Mouse (Mus musculus) T-helper 1 cell (primary cell): Measurements from ENCODE around the gene Olfr1051.
"Not testable (repeated sequence)": the region's sequence is repeated elsewhere in the genome, so short reads cannot be mapped to it uniquely, and the experiment has no call there.

Experiments used
- in situ Hi-C: fragments of 300-600 bp; cut with MboI, MseI; formaldehyde crosslinking; loops from one replicate; pipeline ENCODE4 v1.15.1; 2025; ENCODE audit warnings: high pct_unique_total_duplicates

The Olfr1051 gene

GRCm38 (mm10) chr2:86278988-86279387 is at the start of gene Olfr1051:
TSS of gene Olfr1051 (minus strand) at chr2:86279088.
- in situ Hi-C loops: not testable (repeated sequence)

GRCm38 (mm10) chr2:86315184-86315583 is 36.3 kb upstream of the Olfr1051 start, which contains the start of gene Olfr1053:
TSS of gene Olfr1053 (minus strand) at chr2:86315284.
- in situ Hi-C loops: no loop called here

GRCm38 (mm10) chr2:86292155-86292554 is 13.3 kb upstream of the Olfr1051 start, which contains the start of gene Olfr1052:
TSS of gene Olfr1052 (plus strand) at chr2:86292455.
- in situ Hi-C loops: no loop called here

- in situ Hi-C loops: not testable (repeated sequence)
Observed at GRCm38 (mm10) chr2:86258228-86258627, 20.7 kb downstream of the Olfr1051 start, which contains the start of gene Olfr1049. TSS of gene Olfr1049 (minus strand) at chr2:86258328.

- in situ Hi-C loops: no loop called here
Observed at GRCm38 (mm10) chr2:86240189-86240588, 38.7 kb downstream of the Olfr1051 start, which contains the start of gene Olfr1048. TSS of gene Olfr1048 (minus strand) at chr2:86240289.

- in situ Hi-C loops: no loop called here
Observed at GRCm38 (mm10) chr2:86231301-86231700, 47.6 kb downstream of the Olfr1051 start, which contains the start of gene Olfr1047. TSS of gene Olfr1047 (minus strand) at chr2:86231401.
